Mouse (Mus musculus): Measurements from ENCODE around the gene Neurod2. TPM values are rescaled to one million over a fixed set of nuclear protein-coding genes. Genes with fewer than 3 reads are reported as not detected.
A peak's percentile ranks its signal among the peaks of the same experiment; 100 is the strongest.

The Neurod2 gene
- polyA plus RNA-seq, 1 experiment from 2014 or later: 25.5 TPM

DNA sequence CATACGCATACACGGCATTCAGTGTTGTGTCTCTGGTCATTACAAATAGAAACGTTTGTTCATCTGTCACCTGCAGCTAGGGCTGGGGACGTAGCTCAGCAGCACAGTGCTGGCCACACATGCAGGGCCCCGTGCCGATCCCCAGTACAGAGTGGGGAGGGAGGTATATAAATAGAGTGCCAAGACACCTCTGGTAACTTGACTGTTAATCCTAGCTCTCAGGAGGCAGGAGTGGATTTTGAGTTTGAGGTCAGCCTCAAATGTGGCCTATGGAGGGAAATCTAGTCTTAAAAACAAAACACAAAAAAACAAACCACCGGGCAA, 38.4 kb upstream of the Neurod2 start:
- WGBS: 87% methylated on average over 7 of the region's 7 CpGs

DNA sequence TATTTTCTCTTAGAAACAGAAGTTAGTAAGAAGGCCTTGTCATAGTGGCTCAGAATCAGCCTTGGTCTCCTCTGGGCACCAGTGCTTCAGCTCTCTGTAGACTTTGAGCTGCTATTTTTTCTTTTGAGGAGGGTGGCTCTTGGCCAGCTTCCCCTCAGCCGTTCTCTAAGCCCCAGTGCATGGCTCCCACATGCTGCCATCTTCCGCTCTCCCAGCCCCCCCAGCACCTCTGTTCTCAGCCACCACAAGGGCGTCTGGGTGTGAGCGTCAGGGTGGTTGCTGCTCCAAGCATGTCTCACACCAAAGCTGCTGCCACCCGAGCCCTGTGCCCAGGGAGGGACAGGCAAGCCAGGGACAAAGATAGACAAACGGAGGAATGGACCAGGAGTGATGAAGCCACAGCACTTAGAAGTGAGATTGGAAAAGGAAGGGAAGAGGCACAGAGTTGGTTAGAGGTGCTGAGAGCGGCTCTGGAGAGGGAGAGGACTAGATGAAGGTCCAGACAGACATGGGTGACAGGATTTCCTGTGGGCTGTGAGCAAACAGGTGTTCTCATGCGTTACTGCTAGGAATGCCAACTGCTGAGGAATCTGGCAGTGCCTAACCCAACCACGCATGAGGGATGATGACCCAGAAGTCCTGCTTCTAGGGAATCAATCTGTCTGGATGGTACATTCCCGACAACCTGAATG, 37.9 kb upstream of the Neurod2 start:
- Histone ChIP-seq H3K27ac (ENCODE audit: low read depth, low read length) (no peak overlapping the region), H3K4me1 (ENCODE audit: control insufficient read depth, insufficient read depth, low read length) (0 out of 2 replicates have a peak, but pooled peaks cover 4% of the 10 kb centered on the region), H3K36me3 (ENCODE audit: control insufficient read depth, insufficient read depth, low read length) (no peaks in the 10 kb centered on the region), H3K4me3 (ENCODE audit: low read depth, low read length) (no peak overlapping the region), H3K9me3 (ENCODE audit: control insufficient read depth, low read length) (no peaks in the 10 kb centered on the region), H3K9ac (replicated peaks; ENCODE audit: low read depth, low read length) (no peak overlapping the region), H3K4me2 (ENCODE audit: low read depth, low read length) (no peak overlapping the region), H3K27me3 (ENCODE audit: control insufficient read depth, insufficient read depth, low read length) (no peaks in the 10 kb centered on the region)
- ATAC-seq (ENCODE audit: low read depth): no peak
- WGBS: 88% methylated on average over 10 of the region's 10 CpGs

More for the DNA sequence above, 38.4 kb upstream of the Neurod2 start:
- H3K9ac ChIP-seq (replicated peaks; ENCODE audit: low read depth, low read length): no peak overlapping the region
- H3K9me3 ChIP-seq (ENCODE audit: control insufficient read depth, low read length): no peaks in the 10 kb centered on the region
- H3K27ac ChIP-seq (ENCODE audit: low read depth, low read length): no peak overlapping the region
- no peak overlapping the region for H3K4me2 ChIP-seq (ENCODE audit: low read depth, low read length)
- no peak for ATAC-seq (ENCODE audit: low read depth)
- H3K4me1 ChIP-seq (ENCODE audit: control insufficient read depth, insufficient read depth, low read length): 0 out of 2 replicates have a peak, but pooled peaks cover 4% of the 10 kb centered on the region
- H3K27me3 ChIP-seq (ENCODE audit: control insufficient read depth, insufficient read depth, low read length): no peaks in the 10 kb centered on the region
- no peak overlapping the region for H3K4me3 ChIP-seq (ENCODE audit: low read depth, low read length)
- H3K36me3 ChIP-seq (ENCODE audit: control insufficient read depth, insufficient read depth, low read length): no peaks in the 10 kb centered on the region

DNA sequence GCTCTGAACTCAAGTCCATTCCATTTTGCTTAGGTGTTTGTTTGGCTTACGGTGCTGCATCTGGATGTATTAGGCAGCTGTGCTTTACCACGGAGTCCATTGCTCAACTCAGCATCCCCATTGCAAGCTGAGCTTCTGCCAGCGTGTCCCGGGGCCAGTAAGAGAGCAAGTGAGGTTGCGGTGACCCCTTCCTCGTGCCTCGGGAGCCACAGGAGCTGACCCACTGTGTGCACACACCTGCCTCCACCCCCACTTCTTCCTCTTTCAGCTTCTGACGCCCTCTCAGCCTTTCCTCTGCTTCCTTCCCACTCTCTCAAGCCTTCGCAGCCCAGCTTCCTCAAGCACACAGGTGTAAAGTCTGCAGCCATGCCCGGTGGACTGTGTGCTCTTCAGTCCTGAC, 36.8 kb upstream of the Neurod2 start:
- ATAC-seq (ENCODE audit: low read depth): no peak
- Histone ChIP-seq H3K36me3 (ENCODE audit: control insufficient read depth, insufficient read depth, low read length) (no peaks in the 10 kb centered on the region), H3K27ac (ENCODE audit: low read depth, low read length) (no peak overlapping the region), H3K9ac (replicated peaks; ENCODE audit: low read depth, low read length) (no peak overlapping the region), H3K4me3 (ENCODE audit: low read depth, low read length) (no peak overlapping the region), H3K27me3 (ENCODE audit: control insufficient read depth, insufficient read depth, low read length) (no peaks in the 10 kb centered on the region), H3K4me2 (ENCODE audit: low read depth, low read length) (no peak overlapping the region), H3K4me1 (ENCODE audit: control insufficient read depth, insufficient read depth, low read length) (peaks cover 3% of the 10 kb centered on the region; the same call in 1 of the 2 replicates), H3K9me3 (ENCODE audit: control insufficient read depth, low read length) (no peaks in the 10 kb centered on the region)
- WGBS: 81% methylated on average over 10 of the region's 10 CpGs

DNA sequence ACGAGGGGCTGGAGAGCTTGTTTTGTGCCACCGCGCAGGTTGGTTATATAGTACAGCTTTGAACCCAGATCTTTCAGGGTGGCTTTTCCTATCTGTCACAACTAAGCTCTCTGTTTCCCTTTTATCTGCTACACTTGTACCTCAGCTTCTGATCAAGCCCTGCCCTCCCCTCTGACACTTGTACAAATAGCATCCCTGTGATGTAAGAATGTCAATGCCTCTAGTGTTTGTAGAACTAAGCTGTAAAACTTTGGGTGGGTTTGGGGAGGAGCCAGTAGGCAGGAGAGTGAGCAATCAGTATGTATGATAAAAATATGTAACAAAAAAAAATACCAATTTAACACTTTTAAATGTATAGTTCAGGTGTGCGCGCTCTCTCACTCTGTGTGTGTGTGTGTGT, 35.0 kb upstream of the Neurod2 start:
- Histone ChIP-seq H3K4me1 (ENCODE audit: control insufficient read depth, insufficient read depth, low read length) (peaks cover 13% of the 10 kb centered on the region), H3K9me3 (ENCODE audit: control insufficient read depth, low read length) (no peaks in the 10 kb centered on the region), H3K27ac (ENCODE audit: low read depth, low read length) (no peak overlapping the region), H3K36me3 (ENCODE audit: control insufficient read depth, insufficient read depth, low read length) (no peaks in the 10 kb centered on the region), H3K4me2 (ENCODE audit: low read depth, low read length) (no peak overlapping the region), H3K27me3 (ENCODE audit: control insufficient read depth, insufficient read depth, low read length) (no peaks in the 10 kb centered on the region), H3K9ac (replicated peaks; ENCODE audit: low read depth, low read length) (no peak overlapping the region), H3K4me3 (ENCODE audit: low read depth, low read length) (no peak overlapping the region)
- no peak for ATAC-seq (ENCODE audit: low read depth)
- WGBS: 97% methylated on average over 5 of the region's 5 CpGs

DNA sequence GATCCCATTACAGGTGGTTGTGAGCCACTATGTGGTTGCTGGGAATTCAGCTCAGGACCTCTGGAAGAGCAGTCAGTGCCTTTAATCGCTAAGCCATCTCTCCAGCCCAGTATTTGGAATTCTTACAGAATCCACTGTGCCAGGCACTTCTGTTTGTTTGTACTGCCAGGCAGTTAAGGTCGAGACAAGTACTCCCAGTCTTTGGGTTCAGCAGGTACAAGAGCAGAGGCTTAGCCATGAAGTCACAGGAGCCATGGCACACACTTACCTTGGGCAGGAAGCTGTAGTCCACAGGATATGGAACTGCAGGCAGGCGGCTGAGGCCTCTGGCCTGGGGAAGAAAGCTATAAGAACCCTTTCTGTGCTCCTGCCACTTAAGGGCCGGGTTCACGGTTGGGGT, 34.4 kb upstream of the Neurod2 start:
- Histone ChIP-seq H3K27ac (ENCODE audit: low read depth, low read length) (no peak overlapping the region), H3K27me3 (ENCODE audit: control insufficient read depth, insufficient read depth, low read length) (no peaks in the 10 kb centered on the region), H3K4me1 (ENCODE audit: control insufficient read depth, insufficient read depth, low read length) (peaks cover 19% of the 10 kb centered on the region), H3K4me2 (ENCODE audit: low read depth, low read length) (no peak overlapping the region), H3K4me3 (ENCODE audit: low read depth, low read length) (no peak overlapping the region), H3K36me3 (ENCODE audit: control insufficient read depth, insufficient read depth, low read length) (no peaks in the 10 kb centered on the region), H3K9ac (replicated peaks; ENCODE audit: low read depth, low read length) (no peak overlapping the region), H3K9me3 (ENCODE audit: control insufficient read depth, low read length) (no peaks in the 10 kb centered on the region)
- no peak for ATAC-seq (ENCODE audit: low read depth)
- WGBS: 88% methylated on average over 5 of the region's 5 CpGs

DNA sequence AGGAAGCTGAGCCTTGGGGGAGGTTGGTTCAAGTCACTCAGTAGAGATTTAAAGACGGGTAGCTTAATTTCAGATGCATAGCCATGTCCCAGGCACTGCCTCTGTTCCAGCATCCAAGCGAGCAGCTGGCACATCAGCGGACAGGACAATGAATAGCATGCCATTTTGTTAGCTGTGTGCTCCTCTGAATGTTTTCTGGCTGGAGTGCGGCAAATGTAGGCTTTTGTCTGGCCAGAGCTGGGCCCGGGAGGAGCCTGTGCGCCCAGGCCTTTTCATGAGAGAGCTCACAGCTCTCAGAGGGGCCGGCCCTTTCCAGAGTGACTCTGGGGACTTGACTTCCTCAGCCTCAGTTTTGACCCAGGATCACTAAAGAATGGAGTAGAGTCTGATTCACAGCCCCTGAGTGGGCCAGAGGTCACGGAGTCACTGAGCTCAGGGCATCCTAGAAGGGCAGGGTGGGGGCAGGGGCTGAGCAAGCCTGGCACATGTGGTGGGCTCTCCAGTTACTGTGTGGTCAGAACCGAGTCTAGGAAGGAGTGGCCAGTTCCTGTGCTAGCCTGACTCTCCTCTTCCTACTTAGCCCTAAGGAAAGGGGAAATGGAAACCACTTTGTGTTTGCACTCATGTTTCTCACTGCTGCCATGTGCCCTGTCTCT, 31.5 kb upstream of the Neurod2 start:
- 24% methylated on average over 9 of the region's 9 CpGs for WGBS
- H3K9me3 ChIP-seq (ENCODE audit: control insufficient read depth, low read length): no peaks in the 10 kb centered on the region
- H3K4me1 ChIP-seq (ENCODE audit: control insufficient read depth, insufficient read depth, low read length): peaks cover 26% of the 10 kb centered on the region
- peak overlapping the region; percentile 71 for H3K27ac ChIP-seq (ENCODE audit: low read depth, low read length)
- peak overlapping the region; percentile 4; the same call in 1 of the 2 replicates for H3K4me2 ChIP-seq (ENCODE audit: low read depth, low read length)
- ATAC-seq (ENCODE audit: low read depth): no peak
- H3K9ac ChIP-seq (replicated peaks; ENCODE audit: low read depth, low read length): 0 out of 2 replicates have a peak overlapping the region, but pooled peaks have one; percentile 21
- H3K4me3 ChIP-seq (ENCODE audit: low read depth, low read length): no peak overlapping the region
- no peaks in the 10 kb centered on the region for H3K36me3 ChIP-seq (ENCODE audit: control insufficient read depth, insufficient read depth, low read length)
- H3K27me3 ChIP-seq (ENCODE audit: control insufficient read depth, insufficient read depth, low read length): no peaks in the 10 kb centered on the region

DNA sequence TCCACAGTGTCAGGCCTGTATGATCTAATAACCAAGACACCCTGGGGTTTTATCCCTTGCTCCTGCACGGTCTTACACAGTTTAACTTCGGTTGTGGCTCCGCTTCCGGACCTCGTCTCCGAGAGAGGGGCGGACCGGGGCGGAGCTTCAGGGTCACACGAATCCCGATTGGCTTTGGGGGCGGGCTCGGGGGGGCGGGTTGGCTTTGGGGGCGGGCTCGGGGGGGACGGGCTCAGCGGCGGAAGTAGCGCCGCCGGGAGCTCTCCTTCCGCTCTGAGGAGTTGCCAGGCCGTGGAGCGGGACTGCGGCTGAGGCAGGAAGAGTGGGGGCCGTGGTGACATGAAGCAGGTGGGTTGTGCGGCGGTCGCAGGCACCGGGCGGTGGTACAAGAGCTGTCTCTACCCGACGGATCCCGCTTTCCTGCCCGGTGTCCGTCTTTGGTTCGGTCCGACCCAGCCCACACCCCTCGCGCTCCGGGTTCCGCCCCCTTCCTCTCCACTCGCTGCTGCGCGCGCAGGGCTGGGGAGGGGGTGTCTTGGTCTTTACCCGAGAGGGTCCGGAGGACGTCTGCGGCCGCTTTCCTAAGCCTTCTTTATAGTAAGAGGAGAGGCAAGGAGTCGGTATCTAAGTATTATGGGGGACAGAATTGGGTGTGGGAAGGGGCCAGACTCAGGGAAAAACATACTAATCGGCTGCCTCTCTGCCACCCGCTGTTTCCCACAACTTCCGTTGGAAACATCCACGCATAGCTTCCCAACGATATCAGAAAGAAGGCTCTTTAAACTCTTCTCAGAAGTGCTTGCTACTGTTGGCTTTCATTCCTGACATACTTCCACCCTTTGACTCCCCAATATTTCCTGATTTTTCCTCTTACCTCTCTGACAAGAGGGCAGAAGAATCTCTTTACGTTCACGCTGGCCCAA, 29.0 kb upstream of the Neurod2 start, which contains the start of gene Stard3:
Gene Stard3, plus strand, starts transcription at position 208 of the 923 bp plus-strand sequence.
- Histone ChIP-seq H3K4me1 (ENCODE audit: control insufficient read depth, insufficient read depth, low read length) (peaks cover 26% of the 10 kb centered on the region), H3K36me3 (ENCODE audit: control insufficient read depth, insufficient read depth, low read length) (no peaks in the 10 kb centered on the region), H3K9ac (replicated peaks; ENCODE audit: low read depth, low read length) (peak within 1 kb of the TSS; percentile 58), H3K4me2 (ENCODE audit: low read depth, low read length) (peak within 1 kb of the TSS; percentile 75), H3K9me3 (ENCODE audit: control insufficient read depth, low read length) (no peaks in the 10 kb centered on the region), H3K4me3 (ENCODE audit: low read depth, low read length) (peak within 1 kb of the TSS; percentile 55), H3K27me3 (ENCODE audit: control insufficient read depth, insufficient read depth, low read length) (peaks cover 3% of the 10 kb centered on the region), H3K27ac (ENCODE audit: low read depth, low read length) (peak within 1 kb of the TSS; percentile 71)
- WGBS: under 1% methylated on average over 56 of the region's 60 CpGs
- peak; percentile 89 for ATAC-seq (ENCODE audit: low read depth)

DNA sequence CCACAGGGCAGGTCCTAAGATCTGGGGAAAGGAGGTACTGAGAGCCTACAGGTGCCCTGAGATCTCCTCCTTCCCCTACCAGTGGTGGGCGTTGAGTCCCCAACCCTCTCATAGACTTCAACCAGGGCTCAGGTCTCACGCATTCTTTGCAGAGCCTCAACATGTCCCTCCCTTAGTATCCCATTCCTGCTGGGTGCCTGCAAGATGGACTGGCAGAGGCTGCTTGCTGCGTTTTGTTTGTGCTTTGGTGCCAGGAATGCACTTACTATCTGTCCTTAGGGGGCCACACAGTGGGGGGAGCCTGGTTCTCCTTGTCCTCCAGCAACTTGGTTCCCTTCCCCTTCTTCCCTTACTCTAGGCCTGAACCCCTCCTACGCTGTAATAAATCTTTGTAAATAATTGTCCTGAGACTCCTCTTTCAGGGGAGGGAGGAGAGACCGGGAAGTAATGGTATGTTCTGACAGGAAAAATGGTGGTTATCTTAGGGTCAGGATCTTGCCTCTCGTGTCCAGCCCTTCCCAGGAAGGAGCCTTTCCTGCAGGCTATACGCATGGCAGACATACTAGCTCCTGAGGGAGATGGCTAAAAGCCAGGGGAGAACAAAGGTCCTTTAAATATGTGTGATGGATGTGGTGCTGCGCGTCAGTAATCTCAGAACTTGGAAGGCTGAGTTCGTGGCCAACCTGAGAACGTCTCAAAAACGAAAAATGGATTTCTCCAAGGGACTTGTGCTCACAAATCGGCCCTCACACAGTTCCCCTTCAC, 28.1 kb upstream of the Neurod2 start:
- no peaks in the 10 kb centered on the region for H3K9me3 ChIP-seq (ENCODE audit: control insufficient read depth, low read length)
- H3K27ac ChIP-seq (ENCODE audit: low read depth, low read length): peak overlapping the region; percentile 71; the same call in 1 of the 2 replicates
- peaks cover 3% of the 10 kb centered on the region for H3K27me3 ChIP-seq (ENCODE audit: control insufficient read depth, insufficient read depth, low read length)
- 7% methylated on average over 13 of the region's 13 CpGs for WGBS
- H3K4me2 ChIP-seq (ENCODE audit: low read depth, low read length): peak overlapping the region; percentile 75
- H3K4me1 ChIP-seq (ENCODE audit: control insufficient read depth, insufficient read depth, low read length): peaks cover 26% of the 10 kb centered on the region
- ATAC-seq (ENCODE audit: low read depth): no peak
- H3K9ac ChIP-seq (replicated peaks; ENCODE audit: low read depth, low read length): peak overlapping the region; percentile 58; the same call in 1 of the 2 replicates
- H3K36me3 ChIP-seq (ENCODE audit: control insufficient read depth, insufficient read depth, low read length): no peaks in the 10 kb centered on the region
- peak overlapping the region; percentile 55 for H3K4me3 ChIP-seq (ENCODE audit: low read depth, low read length)

All from neural tube, embryonic 14.5 days (tissue).